Comparison of ENCODE assay signal across 19 mouse cellular contexts in the genomic region with DNA sequence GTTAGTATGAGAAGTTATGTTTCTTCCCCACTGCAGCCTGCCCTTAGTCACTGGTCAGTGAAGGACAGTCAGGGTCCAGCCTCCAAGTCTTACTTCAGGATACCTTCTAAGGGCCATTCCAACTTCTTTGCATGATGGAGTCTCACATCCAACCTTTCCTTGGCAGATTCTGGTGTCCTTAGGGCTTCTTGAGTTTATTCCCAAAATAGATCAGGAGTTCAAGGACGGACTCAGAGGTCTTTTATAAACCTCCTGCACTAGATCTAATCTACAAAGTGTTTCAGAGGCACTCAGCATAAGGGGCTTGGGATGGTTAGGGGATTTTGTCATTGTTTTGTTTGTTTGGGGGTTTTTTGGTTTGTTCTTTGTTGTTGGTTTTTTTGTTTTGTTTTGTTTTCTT. TPM values are rescaled to one million over a fixed set of nuclear protein-coding genes. Genes with fewer than 3 reads are reported as not detected.
"Had no signal": no experiment of that assay in that cellular context is flagged by ENCODE, and none has a peak within 500 bp of the region (broad histone marks: within the 10 kb centered on the region; RNA-seq: fewer than 3 reads in every experiment).

No protein-coding gene starts in this region.

- H3K27me3 ChIP-seq: liver, embryonic 15.5 days; lung, embryonic 15.5 days; megakaryocyte, embryonic 14.5 days; midbrain, embryonic 12.5 days; neural tube, embryonic 13.5 days; neural tube, embryonic 15.5 days had no signal

- DNase-seq: liver, postnatal 0 days; lung, adult 2 months; lung, postnatal 14 days; lung, postnatal 36 days; midbrain, embryonic 14.5 days; retina, postnatal 1 day; right cerebral cortex, adult 18-20 months; right cerebral cortex, postnatal 25 days; thymus, adult 18-20 months; thymus, postnatal 14 days; thymus, postnatal 36 days had no signal

- H3K9me3 ChIP-seq: liver, embryonic 15.5 days; lung, embryonic 15.5 days; midbrain, embryonic 12.5 days; neural tube, embryonic 13.5 days; neural tube, embryonic 15.5 days had no signal

- H3K27ac ChIP-seq: liver, embryonic 15.5 days; lung, embryonic 15.5 days; macrophage; midbrain, embryonic 12.5 days; neural tube, embryonic 13.5 days; neural tube, embryonic 15.5 days had no signal

- H3K4me1 ChIP-seq: liver, embryonic 15.5 days; lung, embryonic 15.5 days; megakaryocyte, embryonic 14.5 days; midbrain, embryonic 12.5 days had no signal

- H3K36me3 ChIP-seq: liver, embryonic 15.5 days; lung, embryonic 15.5 days; midbrain, embryonic 12.5 days; neural tube, embryonic 13.5 days; neural tube, embryonic 15.5 days had no signal

- H3K9ac ChIP-seq: liver, embryonic 15.5 days; liver, postnatal 0 days; lung, embryonic 15.5 days; midbrain, embryonic 12.5 days; neural tube, embryonic 13.5 days; neural tube, embryonic 15.5 days had no signal

- H3K4me3 ChIP-seq: liver, embryonic 15.5 days; lung, embryonic 15.5 days; megakaryocyte, embryonic 14.5 days; midbrain, embryonic 12.5 days; myocyte; neural tube, embryonic 13.5 days; neural tube, embryonic 15.5 days had no signal

RNA-seq across cellular contexts. Expression of a gene that starts 30.3 kb away (rescaled TPM):
- polyA plus RNA-seq: macrophage, myocyte had no signal
